Mouse (Mus musculus): Measurements from ENCODE around the gene Mettl24. TPM values are rescaled to one million over a fixed set of nuclear protein-coding genes. Genes with fewer than 3 reads are reported as not detected.

The Mettl24 gene
- total RNA-seq (2015; ENCODE audit: low replicate concordance) (not detected in 2 replicates), total RNA-seq (2017; ENCODE audit: low replicate concordance) (not detected in 2 replicates)

DNA sequence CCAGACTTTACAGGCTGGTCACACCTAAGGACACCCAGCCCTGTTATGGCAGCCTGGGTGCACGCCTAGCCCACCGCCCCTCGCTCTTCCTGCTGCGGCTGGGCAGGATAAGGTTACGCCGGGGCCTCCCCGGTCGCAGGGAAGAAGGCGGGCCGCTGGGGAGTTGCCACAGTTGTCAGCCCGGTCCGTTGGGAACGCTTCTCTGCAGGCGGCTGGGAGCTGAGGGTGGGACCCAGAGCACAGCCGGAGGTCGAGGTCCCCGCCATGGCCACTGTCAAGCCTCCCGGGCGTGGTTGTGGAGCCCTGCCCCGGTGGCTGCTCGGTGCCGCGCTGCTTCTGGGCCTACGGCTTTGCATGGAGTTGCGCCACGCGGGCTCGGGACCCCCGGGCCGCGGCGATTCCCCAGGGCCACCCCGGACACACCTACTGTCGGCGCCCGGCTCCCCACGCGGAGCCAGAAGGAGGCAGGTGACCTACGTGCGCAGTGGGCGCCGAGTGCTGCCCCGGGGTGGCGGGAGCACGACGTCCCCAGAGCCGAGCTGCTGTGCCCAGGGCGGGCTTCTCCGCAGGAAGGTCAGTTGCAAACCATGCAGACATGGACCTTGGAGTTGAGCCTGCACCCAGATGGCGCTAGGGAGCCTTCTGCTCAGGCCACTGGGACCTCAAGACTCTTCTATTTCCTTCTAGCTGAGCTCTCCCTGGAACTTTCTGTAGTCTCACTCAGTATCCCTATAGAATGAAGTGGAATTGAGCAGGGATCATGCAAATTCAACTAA lies at the start of gene Mettl24:
TSS of gene Mettl24 (plus strand) at position 191 of the 776 bp plus-strand sequence.
- no peak for ATAC-seq (replicated peaks; ENCODE audit: low FRiP score, poor library complexity, severe bottlenecking)

DNA sequence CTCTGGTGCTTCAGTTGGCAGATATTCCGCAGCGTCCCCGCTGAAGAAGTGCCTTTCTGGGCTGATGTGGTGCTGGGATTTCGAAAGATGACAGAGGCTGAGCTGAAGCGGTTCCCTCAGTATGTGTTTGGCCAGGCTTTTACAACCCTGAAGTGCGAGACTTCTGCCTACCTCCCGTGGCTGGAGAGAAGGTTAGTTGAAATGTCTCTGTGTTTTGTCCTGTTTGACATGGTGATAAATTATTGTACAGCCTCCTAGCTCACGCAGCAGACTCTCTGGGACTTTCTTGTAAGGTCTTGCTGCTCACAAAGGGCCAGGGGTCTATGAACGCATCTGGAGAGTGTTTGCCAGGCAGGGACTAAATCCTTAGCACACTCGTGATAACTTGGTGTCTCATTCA lies 45.8 kb upstream of the Mettl24 start:
- no peak for ATAC-seq (replicated peaks; ENCODE audit: low FRiP score, poor library complexity, severe bottlenecking)

DNA sequence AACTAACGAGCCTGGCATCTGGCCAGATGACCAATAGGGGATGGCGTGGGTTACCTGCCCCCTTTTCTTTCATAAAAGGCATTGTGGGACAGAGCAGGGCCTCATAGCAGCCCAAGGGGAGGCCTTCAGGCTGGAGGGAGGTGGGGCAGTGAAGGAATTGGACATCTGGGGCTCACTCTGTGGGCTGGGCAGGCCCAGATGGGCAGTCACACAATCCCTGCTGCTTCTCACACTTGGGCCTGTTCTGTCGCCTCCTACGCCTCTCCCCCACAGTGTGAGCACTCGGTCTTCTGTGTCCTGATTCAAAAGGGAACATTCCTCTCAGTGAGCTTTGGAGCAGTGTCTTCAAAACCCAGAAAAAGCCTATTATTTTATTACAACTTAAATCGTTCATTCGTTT lies 44.8 kb upstream of the Mettl24 start:
- no peak for ATAC-seq (replicated peaks; ENCODE audit: low FRiP score, poor library complexity, severe bottlenecking)

DNA sequence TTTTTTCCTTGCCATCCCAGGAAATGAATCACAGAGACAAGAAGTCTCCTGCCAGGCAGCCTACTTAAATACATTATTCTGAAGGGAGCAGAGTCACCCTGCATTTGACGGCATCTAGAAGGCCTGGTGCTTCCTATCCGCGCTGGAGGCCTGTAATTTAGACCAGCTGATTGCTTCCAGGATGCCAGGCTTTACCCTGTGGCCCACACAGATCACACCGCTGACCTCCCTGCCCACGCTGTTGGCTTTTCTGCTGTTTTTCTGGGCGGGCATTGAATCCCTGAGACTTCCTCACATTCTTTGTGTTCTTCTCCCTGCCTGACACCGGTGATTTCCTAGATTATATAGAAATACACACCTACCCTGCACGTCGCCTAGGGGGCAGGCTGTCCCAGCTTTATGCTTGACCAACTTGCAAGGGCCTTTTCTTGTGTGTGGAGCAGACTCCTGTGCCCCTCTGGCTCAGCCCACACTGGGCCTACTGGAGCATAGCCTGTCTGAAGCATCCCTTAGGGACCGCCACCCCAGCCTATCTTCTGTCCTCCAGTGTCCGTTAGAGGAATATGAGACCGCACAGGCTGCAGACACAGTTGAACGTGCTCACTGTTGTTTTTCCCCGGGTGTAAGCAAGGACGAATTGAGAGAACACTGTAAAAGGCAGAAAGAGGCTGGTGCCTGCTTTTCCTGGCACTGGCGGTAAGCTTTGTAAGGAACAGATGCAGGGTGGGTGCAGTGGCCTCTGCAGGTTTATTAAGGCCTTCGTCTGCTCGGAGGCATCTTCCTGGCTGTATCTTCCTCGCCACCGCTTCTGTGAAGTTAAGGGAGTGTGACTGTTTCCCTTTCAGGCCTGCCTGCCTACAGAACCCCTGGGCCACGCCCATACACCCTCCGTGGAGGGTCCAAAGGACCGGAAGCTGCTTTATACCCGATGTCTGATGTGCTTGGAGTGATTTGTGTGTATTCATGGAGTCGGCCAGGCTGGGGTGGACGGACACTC lies 44.0 kb upstream of the Mettl24 start:
- ATAC-seq (replicated peaks; ENCODE audit: low FRiP score, poor library complexity, severe bottlenecking) = no peak

DNA sequence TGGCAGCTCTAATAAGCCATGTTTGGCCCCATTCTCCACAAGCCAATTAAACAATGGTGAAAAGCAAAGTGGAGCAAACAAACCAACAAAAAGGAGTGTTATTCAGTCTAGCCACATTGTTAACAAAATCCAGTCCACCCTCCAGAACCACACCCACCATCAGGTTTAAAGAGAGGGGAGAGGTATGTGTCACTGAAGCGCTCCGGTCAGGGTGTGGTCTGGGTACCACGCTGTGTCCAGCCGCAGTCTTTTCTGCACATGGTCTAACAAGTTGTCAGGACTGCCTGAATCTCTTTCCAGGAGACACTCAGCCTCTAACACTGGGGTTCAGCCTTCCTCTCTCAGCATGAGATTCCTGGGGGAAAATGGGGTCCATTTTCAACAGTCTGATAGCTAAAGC lies 42.7 kb upstream of the Mettl24 start:
- no peak for ATAC-seq (replicated peaks; ENCODE audit: low FRiP score, poor library complexity, severe bottlenecking)

DNA sequence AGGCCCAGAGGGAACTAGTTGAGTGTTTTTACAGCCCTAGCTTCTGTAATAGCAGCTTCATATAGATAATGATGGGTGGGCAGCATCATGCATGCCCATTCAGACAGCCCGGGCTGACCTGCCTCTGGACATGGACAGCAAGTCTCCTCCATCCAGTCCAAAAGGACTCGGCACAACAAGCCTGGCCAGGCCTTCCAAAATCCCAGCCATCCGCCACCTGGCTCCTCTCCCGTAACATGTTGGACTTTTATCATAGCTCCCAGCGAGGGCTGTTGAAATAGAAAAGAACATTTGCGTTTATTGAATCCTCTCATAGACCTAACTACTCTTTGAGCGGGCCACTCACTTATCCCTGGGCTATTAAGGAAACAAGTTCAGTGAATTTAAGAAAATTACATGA lies 41.2 kb upstream of the Mettl24 start:
- no peak for ATAC-seq (replicated peaks; ENCODE audit: low FRiP score, poor library complexity, severe bottlenecking)

DNA sequence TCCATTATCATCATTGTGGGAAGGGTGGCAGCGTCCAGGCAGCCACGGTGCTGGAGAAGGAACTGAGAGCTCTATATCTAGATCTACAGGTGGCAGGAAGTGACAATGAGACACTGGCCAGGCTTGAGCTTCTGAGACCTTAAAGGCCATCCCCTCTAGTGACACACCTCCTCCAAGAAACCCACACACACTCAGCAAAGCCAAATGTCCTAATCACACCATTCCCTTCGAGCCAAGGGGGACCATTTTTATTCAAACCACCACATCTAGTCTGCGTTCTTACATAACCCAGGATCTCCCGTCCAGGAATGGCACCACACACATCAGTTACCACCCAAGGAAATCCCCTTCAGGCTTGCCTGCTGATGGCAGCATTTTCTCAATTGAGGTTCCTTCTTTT lies 40.0 kb upstream of the Mettl24 start:
- ATAC-seq (replicated peaks; ENCODE audit: low FRiP score, poor library complexity, severe bottlenecking) = no peak

DNA sequence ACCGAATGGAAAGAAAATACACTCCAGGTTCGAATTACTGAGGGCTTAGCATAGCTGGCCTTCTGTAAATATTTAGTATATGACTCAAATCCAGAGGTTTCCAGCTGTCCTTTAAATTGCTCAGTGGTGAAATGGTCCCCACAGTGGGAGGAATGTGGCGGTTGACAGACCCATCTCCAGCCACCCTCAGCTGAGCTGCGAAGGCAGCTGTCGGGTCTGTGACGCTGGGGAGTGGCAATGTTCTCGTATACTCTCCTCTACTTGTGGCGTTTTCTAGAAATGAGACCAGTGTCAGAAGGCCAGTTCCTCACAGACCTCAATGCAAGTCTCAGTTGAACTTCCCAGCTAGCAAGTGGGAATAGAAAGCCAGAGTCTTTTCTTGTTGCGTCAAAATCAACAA lies 38.6 kb upstream of the Mettl24 start:
- ATAC-seq (replicated peaks; ENCODE audit: low FRiP score, poor library complexity, severe bottlenecking) = no peak

DNA sequence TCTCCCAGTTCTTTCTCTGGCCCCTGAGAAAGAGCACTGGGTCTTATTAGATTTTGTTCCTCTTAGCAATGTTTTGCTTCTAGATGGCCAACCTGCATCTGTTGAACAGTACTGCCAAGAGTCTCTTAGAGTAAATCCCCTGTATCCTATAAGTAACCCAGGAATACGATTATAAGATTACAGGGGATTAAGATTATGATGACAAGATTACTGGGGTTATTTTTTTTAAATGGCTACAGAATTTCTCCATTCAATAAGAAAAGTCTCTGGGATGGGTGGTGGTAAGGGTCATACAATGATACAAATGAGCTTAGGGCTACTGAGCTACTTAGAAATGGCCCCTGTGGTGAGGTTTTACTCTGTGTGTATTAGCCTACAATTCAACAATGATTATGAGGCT lies 37.7 kb upstream of the Mettl24 start:
- ATAC-seq (replicated peaks; ENCODE audit: low FRiP score, poor library complexity, severe bottlenecking) = no peak

DNA sequence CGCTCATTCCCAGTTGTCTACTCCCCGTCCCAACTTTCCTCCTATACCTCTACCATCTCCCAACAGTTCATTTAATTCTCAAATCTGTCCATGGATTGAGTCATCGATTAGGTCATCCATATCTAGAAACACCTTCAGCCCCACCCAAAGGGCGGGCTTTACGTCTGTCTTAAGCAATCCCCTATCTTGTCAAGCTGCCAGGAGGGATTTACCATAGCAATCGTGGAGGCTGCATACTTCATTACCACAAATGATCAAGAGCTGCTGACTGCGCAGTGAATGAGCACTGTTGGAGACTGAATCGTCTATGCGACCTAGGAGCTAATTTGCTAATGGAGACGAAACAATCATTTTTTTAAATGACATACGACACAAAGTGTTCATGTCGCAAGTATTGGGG lies 34.3 kb upstream of the Mettl24 start:
- no peak for ATAC-seq (replicated peaks; ENCODE audit: low FRiP score, poor library complexity, severe bottlenecking)

DNA sequence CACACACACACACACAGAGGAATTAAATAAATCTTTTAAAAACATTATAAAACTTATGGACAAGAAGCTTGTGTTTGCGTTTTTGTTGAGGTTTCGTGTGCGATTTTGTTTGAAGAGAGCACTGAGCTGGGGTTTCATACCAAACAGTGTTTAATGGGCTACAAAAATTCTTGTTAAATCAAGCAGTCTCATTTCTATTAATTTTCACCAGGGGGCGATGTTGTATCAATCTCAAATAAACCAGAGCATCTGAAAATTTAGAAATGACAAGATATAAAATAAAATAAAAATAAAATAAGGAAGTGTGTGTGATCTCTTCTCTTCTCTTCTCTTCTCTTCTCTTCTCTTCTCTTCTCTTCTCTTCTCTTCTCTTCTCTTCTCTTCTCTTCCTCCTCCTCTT lies 33.4 kb upstream of the Mettl24 start:
- ATAC-seq (replicated peaks; ENCODE audit: low FRiP score, poor library complexity, severe bottlenecking) = no peak

DNA sequence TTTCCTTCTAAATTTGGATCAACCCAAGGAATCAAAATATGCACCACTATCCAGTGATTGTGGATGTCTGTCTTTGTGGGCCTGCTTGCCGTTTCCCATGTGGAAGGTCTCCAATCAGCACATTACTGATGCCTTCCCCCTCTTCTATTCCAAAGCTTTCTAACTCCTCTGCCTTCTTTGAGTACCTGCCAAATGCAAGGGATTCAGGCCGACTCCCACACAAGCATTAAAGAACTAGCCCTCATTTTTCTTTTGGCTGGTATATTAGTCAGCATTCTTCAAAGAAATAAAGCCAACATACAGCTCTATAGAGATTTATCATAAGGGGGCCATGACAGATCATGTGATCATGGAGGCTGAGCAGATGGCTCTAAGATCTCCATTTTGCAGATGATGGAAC lies 31.4 kb upstream of the Mettl24 start:
- ATAC-seq (replicated peaks; ENCODE audit: low FRiP score, poor library complexity, severe bottlenecking) = no peak

DNA sequence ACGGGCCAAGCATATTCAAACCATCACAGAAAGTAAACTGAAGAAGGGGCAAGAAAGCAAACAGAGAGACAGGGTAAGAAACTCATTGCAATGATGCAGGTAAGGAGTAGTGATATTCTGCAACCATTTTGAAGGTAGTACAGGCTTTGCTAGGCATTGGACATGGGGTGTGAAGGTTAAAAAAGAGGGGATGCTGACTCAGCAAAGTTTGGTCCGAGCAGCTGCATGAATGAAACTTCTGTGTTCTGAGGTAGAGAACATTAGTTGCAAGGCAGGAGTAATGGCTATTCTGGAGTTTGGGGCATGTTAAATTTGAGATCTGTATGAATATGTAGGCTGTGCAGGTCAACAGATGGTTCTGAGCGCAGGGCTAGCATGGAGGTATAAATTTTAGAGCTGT lies 17.8 kb upstream of the Mettl24 start:
- ATAC-seq (replicated peaks; ENCODE audit: low FRiP score, poor library complexity, severe bottlenecking) = no peak

DNA sequence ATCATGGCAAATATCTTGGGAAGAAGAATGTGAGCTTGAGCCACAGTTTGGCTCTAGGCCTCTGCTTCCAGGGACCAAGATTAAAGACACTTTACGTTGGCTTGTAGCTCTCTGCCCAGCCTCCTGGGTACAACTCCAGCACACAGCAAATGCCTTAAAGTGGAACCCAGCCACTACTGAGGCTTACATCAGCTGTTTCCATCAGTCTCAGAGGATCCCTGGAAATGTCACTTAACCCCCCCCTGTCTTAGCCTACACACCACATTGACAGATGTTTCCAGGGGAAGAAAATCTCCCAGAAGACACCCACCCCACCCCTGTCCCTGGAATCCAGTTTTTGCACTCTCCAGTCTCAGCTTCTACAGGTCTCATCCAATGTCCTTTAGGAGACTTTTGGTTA lies 16.1 kb upstream of the Mettl24 start:
- no peak for ATAC-seq (replicated peaks; ENCODE audit: low FRiP score, poor library complexity, severe bottlenecking)

DNA sequence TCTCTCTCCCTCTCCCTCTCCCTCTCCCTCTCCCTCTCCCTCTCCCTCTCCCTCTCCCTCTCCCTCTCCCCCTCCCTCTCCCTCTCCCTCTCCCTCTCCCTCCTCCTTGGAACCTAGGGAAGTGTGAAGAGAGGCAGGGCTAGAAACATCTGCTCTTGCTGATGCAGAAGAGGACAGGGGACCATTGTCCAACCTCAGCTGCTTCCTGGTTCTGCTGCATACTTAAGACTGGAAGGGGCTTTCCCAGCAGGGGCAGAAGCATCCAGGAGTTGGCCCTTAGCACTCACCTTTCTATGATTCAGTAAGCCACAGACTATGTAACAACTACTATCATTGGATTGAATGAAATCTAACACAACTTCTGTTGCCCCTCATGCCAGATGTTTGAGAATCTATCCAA lies 14.4 kb upstream of the Mettl24 start:
- ATAC-seq (replicated peaks; ENCODE audit: low FRiP score, poor library complexity, severe bottlenecking) = no peak

DNA sequence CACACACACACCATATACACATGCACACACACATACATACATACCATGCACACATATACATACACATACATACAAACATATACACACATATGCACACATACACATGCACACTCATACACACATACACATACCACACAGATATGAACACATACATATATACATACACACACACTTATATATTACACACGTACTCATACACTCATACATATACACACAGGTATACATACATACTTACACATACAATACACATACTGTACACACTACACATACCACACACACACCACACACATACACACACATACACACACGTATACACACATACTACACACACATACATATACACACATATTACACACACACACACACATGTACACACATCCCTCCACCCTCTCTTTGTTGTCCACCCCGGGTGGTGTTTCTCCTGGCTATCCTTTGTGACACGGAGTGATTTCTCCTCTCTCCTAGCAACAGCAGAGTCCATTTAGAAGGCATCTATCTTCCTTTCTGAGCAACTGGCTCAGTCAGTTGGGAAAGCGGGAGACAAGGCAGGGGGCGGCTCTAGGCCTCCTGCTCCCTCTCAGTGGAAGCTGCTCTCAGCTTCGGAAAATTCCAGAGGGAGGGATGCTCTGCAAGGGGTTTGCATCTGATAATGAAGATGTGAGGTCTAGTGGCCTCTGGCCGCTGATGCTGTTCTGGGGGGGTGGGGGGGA lies 10.3 kb upstream of the Mettl24 start:
- no peak for ATAC-seq (replicated peaks; ENCODE audit: low FRiP score, poor library complexity, severe bottlenecking)

DNA sequence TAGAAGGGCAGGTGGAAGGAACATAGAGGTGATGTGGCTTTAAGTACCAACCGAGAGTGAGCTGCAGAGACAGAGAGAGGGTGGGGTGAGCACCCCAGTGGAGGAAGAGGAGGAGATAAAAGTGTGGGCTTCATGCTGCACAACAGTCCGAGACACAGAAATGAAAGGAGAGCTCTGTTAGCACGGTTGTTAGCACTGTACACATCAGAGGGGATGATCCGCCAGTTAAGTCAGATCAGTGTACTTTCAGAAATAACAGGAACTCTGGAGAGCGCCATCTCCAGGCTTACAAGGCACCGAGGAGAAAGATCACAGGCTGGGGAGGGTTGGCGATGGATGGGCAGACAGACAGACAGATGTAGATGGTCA lies 9.8 kb upstream of the Mettl24 start:
- no peak for ATAC-seq (replicated peaks; ENCODE audit: low FRiP score, poor library complexity, severe bottlenecking)

DNA sequence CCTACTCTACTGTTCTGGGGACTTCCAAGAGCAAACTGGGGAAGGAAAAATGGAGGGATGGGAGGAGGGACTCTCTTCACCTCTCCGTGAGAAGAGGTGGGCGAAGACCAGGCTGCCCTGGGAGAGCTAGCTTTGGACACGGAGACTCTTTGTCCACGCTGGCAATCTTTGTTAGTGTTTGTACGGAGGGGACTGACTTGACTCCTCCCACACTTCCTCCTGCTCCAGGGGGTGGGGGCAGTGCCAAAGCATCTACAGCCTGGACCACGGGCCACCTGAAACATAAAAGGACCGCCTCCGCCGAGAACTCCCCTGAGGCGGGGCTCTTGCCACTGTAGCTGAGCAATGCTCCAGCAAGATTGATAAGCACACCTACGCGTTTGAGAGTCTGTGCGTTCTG lies 8.9 kb upstream of the Mettl24 start:
- no peak for ATAC-seq (replicated peaks; ENCODE audit: low FRiP score, poor library complexity, severe bottlenecking)

DNA sequence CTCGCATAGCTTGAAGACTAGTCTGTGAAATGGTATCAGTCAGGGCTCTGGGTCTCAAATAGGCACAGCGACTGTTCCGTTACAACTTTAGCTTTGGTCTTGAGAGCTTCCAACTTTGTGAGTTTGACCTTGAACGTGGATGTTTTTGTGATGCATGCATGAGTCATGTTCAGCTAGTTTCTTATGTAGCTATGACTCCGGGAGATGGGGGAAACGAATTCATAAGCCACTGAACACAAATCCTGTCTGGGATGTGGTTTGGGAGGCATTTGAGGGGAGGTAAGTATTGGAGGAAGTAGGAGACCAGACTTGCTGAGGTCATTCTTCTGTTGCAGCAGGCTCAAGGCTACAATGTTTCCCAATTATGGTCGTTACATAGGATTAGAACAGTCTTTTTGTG lies 7.2 kb upstream of the Mettl24 start:
- no peak for ATAC-seq (replicated peaks; ENCODE audit: low FRiP score, poor library complexity, severe bottlenecking)

DNA sequence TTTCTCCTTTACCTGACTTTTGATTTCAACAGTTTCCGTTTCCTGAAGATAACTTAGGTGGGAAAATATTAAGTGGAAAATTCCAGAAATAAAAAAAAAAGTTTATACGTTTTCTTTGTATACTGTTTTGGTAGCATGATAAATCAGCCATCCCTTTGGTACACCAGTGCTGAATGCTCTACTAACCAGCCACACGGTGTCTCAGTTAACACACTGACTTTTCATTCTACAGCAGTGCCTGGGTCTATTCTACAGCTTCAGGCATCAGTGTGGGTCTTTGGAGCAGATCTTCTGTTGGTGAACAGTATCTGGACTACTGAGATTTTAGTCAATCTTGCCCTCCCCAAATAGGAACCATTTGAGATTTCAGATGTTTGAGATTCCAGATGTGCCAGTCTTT lies 4.6 kb upstream of the Mettl24 start:
- ATAC-seq (replicated peaks; ENCODE audit: low FRiP score, poor library complexity, severe bottlenecking) = no peak
